Mouse (Mus musculus) ovary, adult 10 weeks (tissue): ENCODE data around the gene Gm47955. TPM values are rescaled to one million over a fixed set of nuclear protein-coding genes. Genes with fewer than 3 reads are reported as not detected.

Experiments
- polyA plus RNA-seq: library from polyadenylated mRNA; stranded (reverse); fragments of 350-450 nt; fragmentation: Illumina TruSeq; extraction: RNeasy Lipid Tissue Mini Kit (QIAGEN cat#74804); gene quantifications from one replicate; pipeline ENCODE4 v1.2.3, GENCODE M21; 2014

Gm47955 gene
- not detected for polyA plus RNA-seq

DNA sequence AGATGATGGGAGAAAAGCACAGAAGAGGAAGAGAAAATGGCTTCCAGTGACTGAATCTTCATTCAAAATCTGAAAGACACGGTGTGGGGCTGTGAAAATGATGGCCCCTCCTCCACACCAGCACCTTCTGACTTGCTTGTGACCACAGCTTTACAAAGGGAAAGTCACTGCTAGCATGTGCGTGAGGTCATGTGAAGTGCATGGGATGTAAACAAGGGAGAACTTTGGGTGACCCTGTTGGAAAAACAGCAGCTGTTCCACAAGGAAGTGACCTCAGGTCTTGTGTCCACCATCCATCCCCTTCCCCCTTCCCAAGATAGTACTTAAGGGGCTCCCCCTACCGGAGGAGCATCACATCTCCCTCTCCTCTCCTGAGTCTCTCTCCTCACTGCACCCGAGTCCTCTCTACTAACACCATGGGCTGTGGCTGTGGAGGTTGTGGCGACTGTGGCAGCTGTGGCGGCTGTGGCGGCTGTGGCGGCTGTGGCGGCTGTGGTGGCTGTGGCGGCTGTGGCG, at the start of gene Gm47955:
Gm47955 (plus strand) TSS at position 417 of the 516 bp plus-strand sequence.

DNA sequence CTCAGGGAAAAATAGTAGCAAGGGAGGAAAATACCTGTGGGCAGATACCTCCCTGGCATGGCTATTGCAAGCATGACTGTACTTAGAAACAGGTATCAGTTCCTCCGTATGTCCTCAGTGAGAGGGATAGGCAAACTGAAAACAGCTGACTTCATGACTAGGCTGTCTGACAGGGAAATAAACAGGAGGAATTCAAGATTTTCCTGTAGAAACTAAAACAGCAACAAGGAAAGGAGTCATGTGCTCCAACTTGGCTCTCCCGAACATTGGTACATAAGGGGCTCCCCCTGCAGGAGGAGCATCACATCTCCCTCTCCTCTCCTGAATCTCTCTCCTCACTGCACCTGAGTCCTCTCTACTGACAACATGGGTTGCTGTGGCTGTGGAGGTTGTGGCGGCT, 47.1 kb upstream of the Gm47955 start, which contains the start of gene A030005L19Rik:
A030005L19Rik (plus strand) TSS at position 301 of the 400 bp plus-strand sequence.

GRCm38 (mm10) chr1:82924650-82925049, 35.4 kb upstream of the Gm47955 start, which contains the start of gene A030014E15Rik:
A030014E15Rik (plus strand) TSS chr1:82924917.

DNA sequence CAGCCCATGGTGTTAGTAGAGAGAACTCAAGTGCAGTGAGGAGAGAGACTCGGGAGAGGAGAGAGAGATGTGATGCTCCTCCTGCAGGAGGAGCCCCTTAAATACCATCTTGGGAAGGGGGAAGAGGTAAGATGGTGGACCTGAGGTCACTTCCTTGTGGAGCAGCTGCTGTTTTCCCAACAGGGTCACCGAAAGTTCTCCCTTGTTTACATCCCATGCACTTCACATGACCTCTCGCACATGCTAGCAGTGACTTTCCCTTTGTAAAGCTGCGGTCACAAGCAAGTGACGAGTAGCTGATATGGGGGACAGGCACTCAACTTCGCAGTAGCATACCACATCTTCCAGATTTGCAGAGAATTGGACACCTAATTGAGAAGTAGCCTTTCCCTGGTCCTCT, 28.8 kb upstream of the Gm47955 start, which contains the start of gene Gm6217:
Gm6217 (minus strand) TSS at position 74 of the 400 bp plus-strand sequence.

DNA sequence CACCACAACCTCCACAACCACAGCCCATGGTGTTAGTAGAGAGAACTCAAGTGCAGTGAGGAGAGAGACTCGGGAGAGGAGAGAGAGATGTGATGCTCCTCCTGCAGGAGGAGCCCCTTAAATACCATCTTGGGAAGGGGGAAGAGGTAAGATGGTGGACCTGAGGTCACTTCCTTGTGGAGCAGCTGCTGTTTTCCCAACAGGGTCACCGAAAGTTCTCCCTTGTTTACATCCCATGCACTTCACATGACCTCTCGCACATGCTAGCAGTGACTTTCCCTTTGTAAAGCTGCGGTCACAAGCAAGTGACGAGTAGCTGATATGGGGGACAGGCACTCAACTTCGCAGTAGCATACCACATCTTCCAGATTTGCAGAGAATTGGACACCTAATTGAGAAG, 16.8 kb upstream of the Gm47955 start, which contains the start of gene A030003K21Rik:
A030003K21Rik (minus strand) TSS at position 94 of the 400 bp plus-strand sequence.

DNA sequence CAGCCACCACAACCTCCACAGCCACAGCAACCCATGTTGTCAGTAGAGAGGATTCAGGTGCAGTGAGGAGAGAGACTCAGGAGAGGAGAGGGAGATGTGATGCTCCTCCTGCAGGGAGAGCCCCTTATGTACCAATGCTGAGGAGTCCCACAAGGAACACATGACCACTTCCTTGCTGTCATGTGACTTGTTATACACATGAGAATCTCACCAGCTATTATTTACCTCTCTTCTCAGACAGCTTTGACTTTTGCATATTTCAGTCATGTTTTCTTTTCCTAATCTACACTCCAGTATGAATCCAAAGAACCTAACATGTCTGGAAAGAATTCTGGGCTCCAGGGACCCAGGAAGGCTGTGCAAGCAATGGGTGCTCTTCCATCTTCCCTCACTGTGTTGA, 4.2 kb upstream of the Gm47955 start, which contains the start of gene Gm7544:
Gm7544 (minus strand) TSS at position 101 of the 400 bp plus-strand sequence.

GRCm38 (mm10) chr1:83000306-83000705, 40.2 kb downstream of the Gm47955 start, which contains the start of gene Gm47959:
Gm47959 (plus strand) TSS chr1:83000548.

Other genes starting within 250 kb of the Gm47955 start
- 309 TPM for gene Mff, start 235.4 kb upstream of the Gm47955 start, polyA plus RNA-seq
- gene Tm4sf20, start 191.8 kb upstream of the Gm47955 start, polyA plus RNA-seq: not detected
- gene Gm47791, start 189.0 kb upstream of the Gm47955 start, polyA plus RNA-seq: not detected
- 113 TPM for gene Agfg1, start 120.8 kb upstream of the Gm47955 start, polyA plus RNA-seq
- gene A030005L19Rik, start 47.0 kb upstream of the Gm47955 start, polyA plus RNA-seq: not detected
- gene A030014E15Rik, start 35.4 kb upstream of the Gm47955 start, polyA plus RNA-seq: not detected
- not detected for gene Gm6217, start 28.9 kb upstream of the Gm47955 start, polyA plus RNA-seq
- gene A030003K21Rik, start 16.9 kb upstream of the Gm47955 start, polyA plus RNA-seq: not detected
- gene Gm7544, start 4.3 kb upstream of the Gm47955 start, polyA plus RNA-seq: not detected
- gene Gm47959, start 40.3 kb downstream of the Gm47955 start, polyA plus RNA-seq: not detected
- 4.0 TPM for gene Slc19a3, start 78.2 kb downstream of the Gm47955 start, polyA plus RNA-seq
- not detected for gene Krtap28-10, start 82.2 kb downstream of the Gm47955 start, polyA plus RNA-seq
- gene Gm47969, start 84.6 kb downstream of the Gm47955 start, polyA plus RNA-seq: not detected
- gene A030005K14Rik, start 99.1 kb downstream of the Gm47955 start, polyA plus RNA-seq: not detected
- not detected for gene Krtap28-13, start 100.6 kb downstream of the Gm47955 start, polyA plus RNA-seq
- not detected for gene Ccl20, start 156.5 kb downstream of the Gm47955 start, polyA plus RNA-seq
- gene Daw1, start 199.5 kb downstream of the Gm47955 start, polyA plus RNA-seq: 1.8 TPM